Mouse (Mus musculus) heart, adult 2 months (tissue): ENCODE measurements around the gene Gas8.

Experiments used
- CTCF ChIP-seq: fragments of 200-600 bp; IDR thresholded peaks from 2 replicates; pipeline ENCODE4 v1.8.1; 2022; ENCODE audit warnings: antibody characterized with exemption, mild to moderate bottlenecking, moderate library complexity
- POLR2A ChIP-seq: fragments of 200-500 bp; IDR thresholded peaks from 2 replicates; pipeline ENCODE4 v1.6.1; 2011; ENCODE audit warnings: mild to moderate bottlenecking, low read depth, low read length, control low read depth; ENCODE audit not compliant: insufficient read depth

- no peak for TF ChIP-seq POLR2A
- TF ChIP-seq CTCF = no peak
These were observed 4.5 kb upstream of the Gas8 start for GRCm38 (mm10) chr8:123514136-123514535.
